Mouse (Mus musculus) thymus, postnatal 0 days (tissue): ENCODE results near the gene Higd1c. TPM values are rescaled to one million over a fixed set of nuclear protein-coding genes. Genes with fewer than 3 reads are reported as not detected.
A peak's percentile ranks its signal among the peaks of the same experiment; 100 is the strongest.
"Not testable (repeated sequence)": the region's sequence is repeated elsewhere in the genome, so short reads cannot be mapped to it uniquely, and the experiment has no call there.

Source experiments
- DNase-seq: peaks from one replicate; pipeline ENCODE4 v3.0.0-alpha.2; 2015; ENCODE audit warnings: low spot score
- polyA plus RNA-seq: library from polyadenylated mRNA; unstranded; fragments of >200 nt; fragmentation: Nextera tagmentation; extraction: Ambion mirVana; gene quantifications from 2 replicates; pipeline ENCODE4 v1.2.1, GENCODE M21; 2015

The Higd1c gene
- polyA plus RNA-seq, 1 experiment from 2014 or later: not detected

- not testable (repeated sequence) for DNase-seq
Observed at GRCm38 (mm10) chr15:100353399-100353798, 10.9 kb upstream of the Higd1c start.

GRCm38 (mm10) chr15:100355876-100356275 is 8.5 kb upstream of the Higd1c start:
- no peak for DNase-seq

- not testable (repeated sequence) for DNase-seq
Observed at GRCm38 (mm10) chr15:100365967-100366366, 1.6 kb downstream of the Higd1c start.

GRCm38 (mm10) chr15:100367119-100367518 is 2.8 kb downstream of the Higd1c start:
- DNase-seq: no peak

- peak; percentile 55 for DNase-seq
Observed at GRCm38 (mm10) chr15:100375066-100375465, 10.7 kb downstream of the Higd1c start.

- DNase-seq: not testable (repeated sequence)
Observed at GRCm38 (mm10) chr15:100377847-100378505, 13.6 kb downstream of the Higd1c start.

GRCm38 (mm10) chr15:100379658-100380057 is 15.3 kb downstream of the Higd1c start:
- DNase-seq: no peak

- no peak for DNase-seq
Observed at GRCm38 (mm10) chr15:100380104-100380503, 15.8 kb downstream of the Higd1c start.

GRCm38 (mm10) chr15:100385705-100386104 is 21.4 kb downstream of the Higd1c start:
- DNase-seq: no peak

- no peak for DNase-seq
Observed at GRCm38 (mm10) chr15:100387544-100388223, 23.3 kb downstream of the Higd1c start.

- peak; percentile 58 for DNase-seq
Observed at GRCm38 (mm10) chr15:100388224-100388835, 24.0 kb downstream of the Higd1c start.

- no peak for DNase-seq
Observed at GRCm38 (mm10) chr15:100388886-100389285, 24.5 kb downstream of the Higd1c start.

- no peak for DNase-seq
Observed at GRCm38 (mm10) chr15:100391066-100391465, 26.7 kb downstream of the Higd1c start.

GRCm38 (mm10) chr15:100391599-100391998 is 27.3 kb downstream of the Higd1c start:
- DNase-seq: no peak

- DNase-seq: no peak
Observed at GRCm38 (mm10) chr15:100393016-100393415, 28.7 kb downstream of the Higd1c start.

GRCm38 (mm10) chr15:100395561-100395960 is 31.2 kb downstream of the Higd1c start:
- no peak for DNase-seq

GRCm38 (mm10) chr15:100400592-100401250 is 36.4 kb downstream of the Higd1c start:
- no peak for DNase-seq

GRCm38 (mm10) chr15:100401811-100402210 is 37.5 kb downstream of the Higd1c start:
- DNase-seq: no peak

GRCm38 (mm10) chr15:100402347-100402746 is 38.0 kb downstream of the Higd1c start:
- DNase-seq: no peak

GRCm38 (mm10) chr15:100402798-100403197 is 38.5 kb downstream of the Higd1c start:
- no peak for DNase-seq

- DNase-seq: no peak
Observed at GRCm38 (mm10) chr15:100403318-100404000, 39.1 kb downstream of the Higd1c start.
